In genomic region chr2:39373068-39373779, GRCm38 (mm10) we compare ENCODE assay signal across 8 mouse cellular contexts.
DNase-seq lines count a peak whose midpoint lies in the region; ATAC-seq and TF ChIP-seq lines count a peak whose summit lies in the region.

No protein-coding gene starts in this region.

- no peak overlapping the region for H3K4me2 ChIP-seq in heart, embryonic 11.5 days
- no peak overlapping the region for H3K4me2 ChIP-seq in kidney, embryonic 15.5 days

- H3K36me3 ChIP-seq in heart, embryonic 11.5 days (ENCODE audit: control insufficient read depth, insufficient read depth, low read length): no peaks in the 10 kb centered on the region
- no peaks in the 10 kb centered on the region for H3K36me3 ChIP-seq in kidney, embryonic 15.5 days
- no peaks in the 10 kb centered on the region for H3K36me3 ChIP-seq in splenic B cell, adult 2 months (ENCODE audit: control insufficient read depth, insufficient read depth, low read length, poor library complexity, severe bottlenecking)

- no peak for TF ChIP-seq POLR2A in bone marrow macrophage, adult 2 months (IDR thresholded peaks at IDR 0.05; ENCODE audit: borderline replicate concordance, low read depth, low read length)

- peak; percentile 91 to 93 for DNase-seq in B cell, adult 2 months
- peak; percentile 91 for DNase-seq in liver
- peak; percentile 92 for DNase-seq in naive thymus-derived CD4-positive, alpha-beta T cell, adult 2 months (ENCODE audit: low read depth)
- peak; percentile 94 for DNase-seq in splenic B cell, adult 2 months (ENCODE audit: low read depth, low spot score)

- no peaks in the 10 kb centered on the region for H3K9me3 ChIP-seq in heart, embryonic 11.5 days (replicated peaks; ENCODE audit: control insufficient read depth, low read length)
- no peaks in the 10 kb centered on the region for H3K9me3 ChIP-seq in kidney, embryonic 15.5 days (replicated peaks)

- H3K9ac ChIP-seq in heart, embryonic 11.5 days (ENCODE audit: low read depth, low read length): no peak overlapping the region
- H3K9ac ChIP-seq in kidney, embryonic 15.5 days: no peak overlapping the region

- peak; percentile 99 for TF ChIP-seq CTCF in bone marrow macrophage, adult 2 months (IDR thresholded peaks at IDR 0.05; ENCODE audit: low read depth, low read length)

- no peaks in the 10 kb centered on the region for H3K27me3 ChIP-seq in heart, embryonic 11.5 days (ENCODE audit: control insufficient read depth, insufficient read depth, low read length)
- no peaks in the 10 kb centered on the region for H3K27me3 ChIP-seq in kidney, embryonic 15.5 days
- no peaks in the 10 kb centered on the region for H3K27me3 ChIP-seq in splenic B cell, adult 2 months (ENCODE audit: control insufficient read depth, insufficient read depth, low read length, poor library complexity, severe bottlenecking)

- WGBS in heart, embryonic 11.5 days (ENCODE audit: insufficient replicate concordance): 14% methylated on average over 7 of the region's 7 CpGs
- 13% methylated on average over 7 of the region's 7 CpGs for WGBS in kidney, embryonic 15.5 days

- H3K4me1 ChIP-seq in bone marrow macrophage, adult 2 months (ENCODE audit: control insufficient read depth, insufficient read depth, low read length): no peaks in the 10 kb centered on the region
- no peaks in the 10 kb centered on the region for H3K4me1 ChIP-seq in heart, embryonic 11.5 days (ENCODE audit: control insufficient read depth, insufficient read depth, low read length)
- no peaks in the 10 kb centered on the region for H3K4me1 ChIP-seq in kidney, embryonic 15.5 days

- no peak overlapping the region for H3K4me3 ChIP-seq in bone marrow macrophage, adult 2 months (ENCODE audit: insufficient read depth, low read length)
- no peak overlapping the region for H3K4me3 ChIP-seq in heart, embryonic 11.5 days (ENCODE audit: low read depth, low read length)
- H3K4me3 ChIP-seq in kidney, embryonic 15.5 days (replicated peaks): no peak overlapping the region

- H3K27ac ChIP-seq in bone marrow macrophage, adult 2 months (ENCODE audit: insufficient read depth, low read depth, low read length): no peak overlapping the region
- H3K27ac ChIP-seq in heart, embryonic 11.5 days (ENCODE audit: low read depth, low read length): no peak overlapping the region
- H3K27ac ChIP-seq in kidney, embryonic 15.5 days: no peak overlapping the region

- peak; percentile 99 for ATAC-seq in erythroid progenitor cell, adult 5-6 weeks (replicated peaks; ENCODE audit: low FRiP score, poor library complexity, severe bottlenecking)
- ATAC-seq in heart, embryonic 11.5 days (replicated peaks; ENCODE audit: insufficient number of reproducible peaks, low FRiP score, low TSS enrichment): peak; percentile 71; the same call in 1 of the 2 replicates
- peak; percentile 94 for ATAC-seq in kidney, embryonic 15.5 days (replicated peaks; ENCODE audit: low FRiP score)
